Mouse (Mus musculus): Measurements from ENCODE around the gene Arhgap21. TPM values are rescaled to one million over a fixed set of nuclear protein-coding genes. Genes with fewer than 3 reads are reported as not detected.

Gene Arhgap21
- 46.6 and 48.5 TPM in 2 replicates for polyA plus RNA-seq (2015; fragmentation: Nextera tagmentation; extraction: Ambion mirVana)

DNA sequence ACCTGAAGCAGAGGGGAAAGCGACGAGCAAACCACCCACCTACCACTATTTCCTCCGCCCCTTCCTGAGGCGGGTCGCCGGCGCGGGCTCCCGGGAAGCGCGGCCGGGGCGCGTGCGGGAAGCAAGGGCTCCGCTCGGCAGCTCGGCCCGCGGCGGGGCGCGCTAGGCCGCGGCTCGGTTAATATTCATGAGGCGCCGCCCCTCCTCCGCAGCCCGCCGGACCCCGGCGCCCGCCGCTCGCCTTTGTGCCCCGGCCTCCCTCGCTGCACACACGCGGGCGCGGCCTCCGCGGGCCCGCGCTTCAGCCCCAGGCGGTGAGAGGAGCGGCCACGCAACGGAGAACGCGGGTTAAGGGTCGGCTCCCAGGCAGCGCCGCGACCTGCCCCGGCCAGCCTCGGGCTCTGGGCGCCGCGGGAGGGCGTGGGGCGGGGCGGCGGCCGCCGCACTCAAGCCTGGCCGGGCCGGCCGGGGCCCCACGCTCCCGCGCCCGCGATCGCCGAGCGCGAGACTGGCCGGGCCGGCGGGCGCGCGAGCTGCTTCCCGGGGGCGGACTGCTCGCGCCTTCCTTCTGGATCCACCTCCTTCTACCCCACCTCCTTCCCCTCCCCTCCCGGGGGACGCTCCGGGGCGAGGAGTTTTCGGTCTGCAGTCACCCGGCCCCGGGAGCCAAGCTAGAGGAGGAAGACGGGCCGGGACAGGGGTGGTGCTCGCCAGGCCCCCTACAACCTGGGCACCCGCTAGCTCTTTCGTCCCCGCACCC lies at the start of gene Arhgap21:
Arhgap21 (minus strand) TSS at position 441 of the 760 bp plus-strand sequence.
- peak; percentile 67 for ATAC-seq (replicated peaks)
- under 1% methylated on average over 55 of the region's 102 CpGs for WGBS

GRCm38 (mm10) chr2:21016589-21016988 lies 47.9 kb upstream of the Arhgap21 start:
- Histone ChIP-seq H3K4me2 (no peak overlapping the region), H3K36me3 (replicated peaks) (no peaks in the 10 kb centered on the region), H3K4me1 (peaks cover 3% of the 10 kb centered on the region), H3K27ac (no peak overlapping the region), H3K4me3 (no peak overlapping the region), H3K9ac (no peak overlapping the region), H3K27me3 (replicated peaks) (no peaks in the 10 kb centered on the region), H3K9me3 (no peaks in the 10 kb centered on the region)
- WGBS: 83% methylated on average over 7 of the region's 7 CpGs
- no peak for ATAC-seq (replicated peaks)

More for the DNA sequence above, at the start of gene Arhgap21:
- no peaks in the 10 kb centered on the region for H3K27me3 ChIP-seq (replicated peaks)
- peak within 1 kb of the TSS; percentile 98 for H3K4me3 ChIP-seq
- H3K9ac ChIP-seq: peak within 1 kb of the TSS; percentile 100
- H3K4me1 ChIP-seq: peaks cover 17% of the 10 kb centered on the region
- H3K4me2 ChIP-seq: peak within 1 kb of the TSS; percentile 82
- peak within 1 kb of the TSS; percentile 99 for H3K27ac ChIP-seq
- H3K36me3 ChIP-seq (replicated peaks): no peaks in the 10 kb centered on the region
- H3K9me3 ChIP-seq: no peaks in the 10 kb centered on the region

- peaks cover 31% of the 10 kb centered on the region for H3K4me1 ChIP-seq
- ATAC-seq (replicated peaks): peak; percentile 90
- peak overlapping the region; percentile 90 for H3K27ac ChIP-seq
- no peak overlapping the region for H3K9ac ChIP-seq
- no peak overlapping the region for H3K4me3 ChIP-seq
- no peaks in the 10 kb centered on the region for H3K9me3 ChIP-seq
- WGBS: 10% methylated on average over 11 of the region's 11 CpGs
- no peaks in the 10 kb centered on the region for H3K27me3 ChIP-seq (replicated peaks)
- no peaks in the 10 kb centered on the region for H3K36me3 ChIP-seq (replicated peaks)
- H3K4me2 ChIP-seq: peak overlapping the region; percentile 4; the same call in 1 of the 2 replicates
Measured at GRCm38 (mm10) chr2:21010806-21011397, 42.2 kb upstream of the Arhgap21 start.

DNA sequence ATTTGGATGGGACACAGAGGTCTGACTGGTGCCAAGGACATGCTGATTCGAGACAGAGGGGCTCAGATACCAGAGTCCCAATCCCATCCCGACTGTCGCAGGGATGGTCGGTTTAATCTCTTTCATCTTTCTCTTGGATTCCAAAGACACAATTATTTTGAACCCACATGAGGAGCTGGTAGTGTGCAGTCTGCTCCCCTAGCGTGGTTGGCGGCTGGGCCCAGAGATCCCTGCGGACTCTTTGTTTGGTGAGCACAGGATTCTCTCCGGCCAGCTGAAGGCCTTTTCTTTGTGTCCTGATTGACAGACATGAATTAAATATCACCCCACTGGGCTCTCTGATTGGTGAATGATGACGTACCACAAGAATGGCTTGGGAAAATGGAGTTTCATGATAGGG lies 41.5 kb upstream of the Arhgap21 start:
- H3K4me2 ChIP-seq: peak overlapping the region; percentile 21
- peak overlapping the region; percentile 90 for H3K27ac ChIP-seq
- peak overlapping the region; percentile 38 for H3K9ac ChIP-seq
- ATAC-seq (replicated peaks): peak; percentile 89
- no peaks in the 10 kb centered on the region for H3K36me3 ChIP-seq (replicated peaks)
- H3K27me3 ChIP-seq (replicated peaks): no peaks in the 10 kb centered on the region
- H3K4me1 ChIP-seq: peaks cover 31% of the 10 kb centered on the region
- H3K4me3 ChIP-seq: no peak overlapping the region
- WGBS: 7% methylated on average over 9 of the region's 9 CpGs
- H3K9me3 ChIP-seq: no peaks in the 10 kb centered on the region

GRCm38 (mm10) chr2:21009258-21010140 lies 40.8 kb upstream of the Arhgap21 start:
- Histone ChIP-seq H3K9ac (peak overlapping the region; percentile 38; the same call in 1 of the 2 replicates), H3K4me3 (no peak overlapping the region), H3K9me3 (no peaks in the 10 kb centered on the region), H3K36me3 (replicated peaks) (no peaks in the 10 kb centered on the region), H3K4me1 (peaks cover 31% of the 10 kb centered on the region), H3K27ac (peak overlapping the region; percentile 90), H3K4me2 (peak overlapping the region; percentile 21), H3K27me3 (replicated peaks) (no peaks in the 10 kb centered on the region)
- peak; percentile 51 for ATAC-seq (replicated peaks)
- WGBS: 16% methylated on average over 16 of the region's 16 CpGs

- Histone ChIP-seq H3K36me3 (replicated peaks) (no peaks in the 10 kb centered on the region), H3K4me1 (no peaks in the 10 kb centered on the region), H3K27me3 (replicated peaks) (no peaks in the 10 kb centered on the region), H3K27ac (no peak overlapping the region), H3K9me3 (no peaks in the 10 kb centered on the region), H3K4me2 (no peak overlapping the region), H3K4me3 (no peak overlapping the region), H3K9ac (no peak overlapping the region)
- 0 out of 2 replicates have a peak, but pooled peaks have one; percentile 48 for ATAC-seq (replicated peaks)
- WGBS: 83% methylated on average over 8 of the region's 8 CpGs
Measured at GRCm38 (mm10) chr2:21002538-21002937, 33.9 kb upstream of the Arhgap21 start.

DNA sequence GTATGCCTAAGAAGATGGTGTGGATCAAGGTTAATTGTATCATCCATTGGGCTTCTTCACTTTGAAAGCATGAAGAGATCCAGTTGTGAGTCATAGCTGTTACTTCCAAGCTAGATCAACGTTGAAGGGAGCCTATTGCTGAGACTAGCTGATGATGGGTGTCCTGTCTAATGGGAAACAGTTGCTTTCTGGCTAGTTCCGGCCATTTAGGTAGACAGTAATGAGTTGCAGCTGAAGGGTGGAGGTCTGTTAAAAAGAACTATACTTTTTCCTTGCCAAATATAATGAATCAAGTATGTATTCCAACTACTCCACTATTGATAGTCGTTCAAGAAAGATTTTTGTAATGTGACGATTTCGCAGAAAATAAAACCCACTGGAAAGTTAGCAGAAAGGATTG lies 32.5 kb upstream of the Arhgap21 start:
- no peak overlapping the region for H3K4me3 ChIP-seq
- H3K36me3 ChIP-seq (replicated peaks): no peaks in the 10 kb centered on the region
- no peak for ATAC-seq (replicated peaks)
- 83% methylated on average over 5 of the region's 5 CpGs for WGBS
- H3K4me1 ChIP-seq: no peaks in the 10 kb centered on the region
- no peaks in the 10 kb centered on the region for H3K9me3 ChIP-seq
- no peak overlapping the region for H3K9ac ChIP-seq
- no peak overlapping the region for H3K4me2 ChIP-seq
- H3K27me3 ChIP-seq (replicated peaks): no peaks in the 10 kb centered on the region
- no peak overlapping the region for H3K27ac ChIP-seq

- no peak overlapping the region for H3K27ac ChIP-seq
- no peaks in the 10 kb centered on the region for H3K9me3 ChIP-seq
- H3K9ac ChIP-seq: no peak overlapping the region
- no peaks in the 10 kb centered on the region for H3K27me3 ChIP-seq (replicated peaks)
- WGBS: 97% methylated on average over 2 of the region's 2 CpGs
- no peaks in the 10 kb centered on the region for H3K36me3 ChIP-seq (replicated peaks)
- H3K4me3 ChIP-seq: no peak overlapping the region
- ATAC-seq (replicated peaks): no peak
- H3K4me2 ChIP-seq: no peak overlapping the region
- H3K4me1 ChIP-seq: no peaks in the 10 kb centered on the region
Measured at GRCm38 (mm10) chr2:20995547-20995946, 26.9 kb upstream of the Arhgap21 start.

DNA sequence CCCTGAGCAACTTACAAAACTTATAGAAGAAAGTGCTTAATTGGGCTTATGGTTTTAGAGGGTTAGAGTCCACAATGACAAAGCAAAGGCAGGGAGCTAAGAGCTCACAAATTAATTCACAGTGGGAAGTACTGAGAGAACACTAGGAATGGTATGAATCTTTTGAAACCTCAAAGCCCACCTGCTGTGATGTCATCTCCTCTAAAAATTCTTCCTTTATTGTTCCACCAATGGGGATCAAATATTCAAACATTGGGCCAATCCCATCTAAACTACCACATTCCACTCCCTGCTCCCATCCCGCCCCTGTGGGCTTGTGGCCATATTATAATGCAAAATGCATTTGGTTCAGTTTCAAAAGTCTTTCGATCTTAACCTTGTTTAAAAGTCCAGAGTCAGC lies 22.8 kb upstream of the Arhgap21 start:
- no peak overlapping the region for H3K9ac ChIP-seq
- no peak overlapping the region for H3K27ac ChIP-seq
- ATAC-seq (replicated peaks): no peak
- H3K9me3 ChIP-seq: no peaks in the 10 kb centered on the region
- no peak overlapping the region for H3K4me2 ChIP-seq
- H3K4me3 ChIP-seq: no peak overlapping the region
- 78% methylated on average over 2 of the region's 2 CpGs for WGBS
- no peaks in the 10 kb centered on the region for H3K27me3 ChIP-seq (replicated peaks)
- H3K4me1 ChIP-seq: no peaks in the 10 kb centered on the region
- H3K36me3 ChIP-seq (replicated peaks): no peaks in the 10 kb centered on the region

- H3K9me3 ChIP-seq: no peaks in the 10 kb centered on the region
- no peak overlapping the region for H3K4me3 ChIP-seq
- H3K9ac ChIP-seq: no peak overlapping the region
- H3K27me3 ChIP-seq (replicated peaks): no peaks in the 10 kb centered on the region
- no peaks in the 10 kb centered on the region for H3K36me3 ChIP-seq (replicated peaks)
- H3K4me2 ChIP-seq: no peak overlapping the region
- no peaks in the 10 kb centered on the region for H3K4me1 ChIP-seq
- H3K27ac ChIP-seq: no peak overlapping the region
- ATAC-seq (replicated peaks): no peak
- 72% methylated on average over 2 of the region's 2 CpGs for WGBS
Measured at GRCm38 (mm10) chr2:20990907-20991306, 22.2 kb upstream of the Arhgap21 start.

GRCm38 (mm10) chr2:20990056-20990455 lies 21.4 kb upstream of the Arhgap21 start:
- Histone ChIP-seq H3K4me3 (no peak overlapping the region), H3K4me2 (no peak overlapping the region), H3K9ac (no peak overlapping the region), H3K36me3 (replicated peaks) (no peaks in the 10 kb centered on the region), H3K27me3 (replicated peaks) (no peaks in the 10 kb centered on the region), H3K9me3 (no peaks in the 10 kb centered on the region), H3K4me1 (no peaks in the 10 kb centered on the region), H3K27ac (no peak overlapping the region)
- WGBS: 90% methylated on average over 3 of the region's 3 CpGs
- no peak for ATAC-seq (replicated peaks)

DNA sequence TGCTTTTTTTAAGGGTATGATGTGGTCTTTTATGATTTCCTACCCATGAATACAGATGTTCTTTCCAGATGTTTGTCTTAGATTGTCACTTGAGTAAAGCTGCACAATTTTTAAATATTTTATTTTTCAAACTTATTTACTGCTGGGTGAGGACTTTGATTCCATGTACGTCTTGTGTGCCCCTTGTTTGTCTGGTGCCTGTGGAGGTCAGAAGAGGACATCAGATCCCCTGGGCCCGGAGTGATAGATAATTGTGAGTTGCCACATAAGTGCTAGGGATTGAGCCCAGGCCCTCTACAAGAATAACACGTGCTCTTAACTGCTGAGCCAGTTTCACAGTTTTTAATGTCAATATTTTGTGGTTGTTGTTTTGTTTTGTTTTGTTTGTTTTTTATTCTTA lies 19.1 kb upstream of the Arhgap21 start:
- Histone ChIP-seq H3K9ac (no peak overlapping the region), H3K9me3 (no peaks in the 10 kb centered on the region)
- WGBS: 76% methylated on average over 3 of the region's 3 CpGs

More for the DNA sequence above, 19.1 kb upstream of the Arhgap21 start:
- Histone ChIP-seq H3K27me3 (replicated peaks) (no peaks in the 10 kb centered on the region), H3K4me2 (no peak overlapping the region), H3K27ac (no peak overlapping the region), H3K36me3 (replicated peaks) (no peaks in the 10 kb centered on the region), H3K4me3 (no peak overlapping the region), H3K4me1 (no peaks in the 10 kb centered on the region)
- no peak for ATAC-seq (replicated peaks)

All from midbrain, embryonic 15.5 days (tissue).